Mouse (Mus musculus) olfactory bulb, adult 2 months (tissue): ENCODE results near the gene Gm36864.

ENCODE experiments used
- CTCF ChIP-seq: fragments of 200-500 bp; IDR thresholded peaks from 2 replicates; pipeline ENCODE4 v1.5.1; 2012; ENCODE audit warnings: low read depth, mild to moderate bottlenecking, low read length, moderate library complexity; ENCODE audit not compliant: insufficient read depth
- POLR2A ChIP-seq: fragments of 200-500 bp; IDR thresholded peaks from 2 replicates; pipeline ENCODE4 v1.6.1; 2012; ENCODE audit warnings: mild to moderate bottlenecking, low read depth, low read length, moderate library complexity; ENCODE audit not compliant: insufficient read depth

GRCm38 (mm10) chr7:44274096-44274495 is 38.1 kb downstream of the Gm36864 start:
- TF ChIP-seq POLR2A (no peak), CTCF (no peak)
